Mouse (Mus musculus) C2C12 (cell line): ENCODE results near the gene Dpy19l3. TPM values are rescaled to one million over a fixed set of nuclear protein-coding genes. Genes with fewer than 3 reads are reported as not detected.

Experiments
- H3K27me3 ChIP-seq: one replicate; pipeline ENCODE4 v1.6.1; 2011; ENCODE audit not compliant: control insufficient read depth, insufficient read depth, insufficient read length
- H3K36me3 ChIP-seq: one replicate; pipeline ENCODE4 v1.6.1; 2011; ENCODE audit not compliant: control insufficient read depth, insufficient read depth
- H3K4me3 ChIP-seq: one replicate; pipeline ENCODE4 v1.5.1; 2011; ENCODE audit warnings: mild to moderate bottlenecking, control low read depth; ENCODE audit not compliant: poor library complexity, insufficient read depth, severe bottlenecking
- H3K79me2 ChIP-seq: one replicate; pipeline ENCODE4 v1.6.1; 2011; ENCODE audit not compliant: control insufficient read depth, insufficient read depth
- H3K79me3 ChIP-seq: one replicate; pipeline ENCODE4 v1.6.1; 2011; ENCODE audit warnings: low read depth, control low read depth
- H3ac ChIP-seq: one replicate; pipeline ENCODE3; 2011; ENCODE audit warnings: low read depth; ENCODE audit not compliant: control insufficient read depth, insufficient read length
- CEBPB ChIP-seq: IDR thresholded peaks from one replicate; pipeline ENCODE4 v1.6.1; 2011; ENCODE audit warnings: low read depth, mild to moderate bottlenecking, control low read depth, moderate library complexity
- CTCF ChIP-seq: IDR thresholded peaks from one replicate; pipeline ENCODE4 v1.5.1; 2011; ENCODE audit not compliant: control insufficient read depth, insufficient read depth, insufficient read length
- FOSL1 ChIP-seq: IDR thresholded peaks from one replicate; pipeline ENCODE4 v1.8.0; 2011; ENCODE audit warnings: mild to moderate bottlenecking, low read length; ENCODE audit not compliant: poor library complexity, insufficient read depth, severe bottlenecking
- MAX ChIP-seq: IDR thresholded peaks from one replicate; pipeline ENCODE4 v1.6.1; 2011; ENCODE audit warnings: mild to moderate bottlenecking, control low read depth
- MYOD1 ChIP-seq: IDR thresholded peaks from one replicate; pipeline ENCODE4 v1.6.1; 2011; ENCODE audit warnings: low read depth; ENCODE audit not compliant: control insufficient read depth, insufficient read length
- MYOG ChIP-seq: IDR thresholded peaks from one replicate; pipeline ENCODE4 v1.6.1; 2011; ENCODE audit not compliant: control insufficient read depth, insufficient read length; ENCODE audit errors: extremely low read depth
- USF1 ChIP-seq: IDR thresholded peaks from one replicate; pipeline ENCODE4 v1.6.1; 2011; ENCODE audit warnings: low read depth, mild to moderate bottlenecking, control low read depth, moderate library complexity
- polyA plus RNA-seq: library from polyadenylated mRNA; unstranded; fragments of >200 nt; fragmentation: generic; extraction: Trizol; gene quantifications from one replicate; pipeline ENCODE4 v1.2.1, GENCODE M21; 2012; ENCODE audit warnings: missing spikeins

Dpy19l3 gene
- polyA plus RNA-seq, 1 experiment: 8.2 TPM

DNA sequence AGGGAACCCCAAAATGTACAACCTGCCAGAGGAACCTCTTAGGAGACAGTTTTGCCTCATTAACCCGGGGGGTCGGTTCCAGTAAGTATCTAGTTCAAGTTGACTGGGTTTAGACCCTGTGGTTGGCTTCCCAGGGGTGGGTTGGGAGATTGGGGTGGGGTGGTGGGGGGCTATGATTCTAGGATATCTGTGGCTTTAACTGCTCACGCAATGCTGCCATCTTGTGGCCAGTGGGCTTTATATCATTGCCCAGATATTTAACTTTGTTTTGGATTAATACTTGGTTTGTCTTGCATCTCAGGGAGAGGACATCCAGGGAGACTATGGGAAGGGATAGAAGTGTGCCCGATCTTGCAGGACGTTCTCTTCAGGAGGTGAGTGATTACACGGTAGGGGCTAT, 118.0 kb downstream of the Dpy19l3 start:
- H3K36me3 ChIP-seq: peaks cover 29% of the 10 kb centered on the region
- H3K79me2 ChIP-seq: no peaks in the 10 kb centered on the region
- H3K79me3 ChIP-seq: no peaks in the 10 kb centered on the region
- no peak overlapping the region for H3ac ChIP-seq
- TF ChIP-seq MAX (no peak), FOSL1 (no peak), MYOD1 (no peak), CTCF (no peak), MYOG (no peak), USF1 (no peak), CEBPB (no peak)
- no peak overlapping the region for H3K4me3 ChIP-seq
- H3K27me3 ChIP-seq: no peaks in the 10 kb centered on the region

Other genes with a start within 250 kb of the Dpy19l3 start
- not detected for gene Tdrd12, start 216.7 kb downstream of the Dpy19l3 start, polyA plus RNA-seq
- 33.9 TPM for gene Nudt19, start 198.2 kb downstream of the Dpy19l3 start, polyA plus RNA-seq
- 0.02 TPM for gene Rgs9bp, start 168.9 kb downstream of the Dpy19l3 start, polyA plus RNA-seq
- 19.5 TPM for gene Ankrd27, start 168.2 kb downstream of the Dpy19l3 start, polyA plus RNA-seq
- gene Pdcd5, start 106.9 kb downstream of the Dpy19l3 start, polyA plus RNA-seq: 157 TPM
- gene Zfp507, start 48.5 kb upstream of the Dpy19l3 start, polyA plus RNA-seq: 7.9 TPM